Mouse (Mus musculus) heart, adult 2 months (tissue): ENCODE measurements around the gene Mgat5.

Experiments
- CTCF ChIP-seq: fragments of 200-600 bp; IDR thresholded peaks from 2 replicates; pipeline ENCODE4 v1.8.1; 2022; ENCODE audit warnings: antibody characterized with exemption, mild to moderate bottlenecking, moderate library complexity
- EP300 ChIP-seq: fragments of 200-500 bp; IDR thresholded peaks from 2 replicates; pipeline ENCODE4 v1.6.1; 2011; ENCODE audit warnings: low read depth, low read length, control low read depth; ENCODE audit not compliant: insufficient read depth

GRCm38 (mm10) chr1:127313652-127314350, 109.0 kb downstream of the Mgat5 start:
- TF ChIP-seq CTCF (no peak), EP300 (no peak)
